In genomic region chr4:46566931-46567671, GRCm38 (mm10) we compare ENCODE assay signal across 26 mouse cellular contexts. TPM values are rescaled to one million over a fixed set of nuclear protein-coding genes. Genes with fewer than 3 reads are reported as not detected.
DNase-seq lines count a peak whose midpoint lies in the region; ATAC-seq and TF ChIP-seq lines count a peak whose summit lies in the region.
"Had no signal": no experiment of that assay in that cellular context is flagged by ENCODE, and none has a peak within 500 bp of the region (broad histone marks: within the 10 kb centered on the region; RNA-seq: fewer than 3 reads in every experiment).

No protein-coding gene starts in this region.

- peak; percentile 52; the same call in 1 of the 2 replicates for TF ChIP-seq EP300 in CH12.LX (IDR thresholded peaks at IDR 0.05; ENCODE audit: low read length)

- H3K36me3 ChIP-seq in forebrain, embryonic 14.5 days (ENCODE audit: control insufficient read depth, insufficient read depth, low read length) = no peaks in the 10 kb centered on the region
- H3K36me3 ChIP-seq in forebrain, postnatal 0 days (ENCODE audit: insufficient read depth) = no peaks in the 10 kb centered on the region
- H3K36me3 ChIP-seq in CH12.LX (replicated peaks in 1 of 2; ENCODE audit: control insufficient read depth in 1 of 2, insufficient read depth in 1 of 2, low read length in 1 of 2) = peaks cover 24 to 25% of the 10 kb centered on the region in 2 experiments
- no peaks in the 10 kb centered on the region for H3K36me3 ChIP-seq in liver, embryonic 12.5 days
- H3K36me3 ChIP-seq: embryonic facial prominence, embryonic 13.5 days; forebrain, embryonic 12.5 days; heart, embryonic 13.5 days; hindbrain, embryonic 13.5 days; midbrain, embryonic 13.5 days; stomach, embryonic 15.5 days had no signal

- no peak for TF ChIP-seq RAD21 in CH12.LX (IDR thresholded peaks at IDR 0.05; ENCODE audit: low read depth, low read length)

- TF ChIP-seq CTCF in forebrain, postnatal 0 days (IDR thresholded peaks at IDR 0.05; ENCODE audit: low read depth) = no peak
- TF ChIP-seq CTCF in CH12.LX (conservative IDR thresholded peaks at IDR 0.05 in 1 of 2, IDR thresholded peaks at IDR 0.05 in 1 of 2; ENCODE audit: low read depth in 2 of 2, low read length in 2 of 2) = no peak

- no peak overlapping the region for H3K4me2 ChIP-seq in forebrain, embryonic 14.5 days (ENCODE audit: low read length)
- H3K4me2 ChIP-seq in forebrain, postnatal 0 days (ENCODE audit: low read depth) = no peak overlapping the region
- peak overlapping the region; percentile 57; the same call in 1 of the 2 replicates for H3K4me2 ChIP-seq in CH12.LX (ENCODE audit: insufficient read depth, low read depth, poor library complexity, severe bottlenecking)
- H3K4me2 ChIP-seq in liver, embryonic 12.5 days = no peak overlapping the region
- H3K4me2 ChIP-seq: embryonic facial prominence, embryonic 13.5 days; forebrain, embryonic 12.5 days; heart, embryonic 13.5 days; hindbrain, embryonic 13.5 days; midbrain, embryonic 13.5 days; stomach, embryonic 15.5 days had no signal

- TF ChIP-seq POLR2A in CH12.LX (IDR thresholded peaks at IDR 0.05; ENCODE audit: low read depth, low read length) = 0 out of 2 replicates have a peak, but pooled peaks have one; percentile 4

- no peak overlapping the region for H3K27ac ChIP-seq in forebrain, embryonic 14.5 days (ENCODE audit: low read depth, low read length)
- H3K27ac ChIP-seq in forebrain, postnatal 0 days (ENCODE audit: low read depth, low read length) = no peak overlapping the region
- H3K27ac ChIP-seq in CH12.LX (ENCODE audit: insufficient read depth, low read depth) = peak overlapping the region; percentile 88
- no peak overlapping the region for H3K27ac ChIP-seq in liver, embryonic 12.5 days
- H3K27ac ChIP-seq: embryonic facial prominence, embryonic 13.5 days; forebrain, embryonic 12.5 days; heart, embryonic 13.5 days; hindbrain, embryonic 13.5 days; kidney, postnatal 0 days; midbrain, embryonic 13.5 days; stomach, embryonic 15.5 days had no signal

- no peak overlapping the region for H3K4me3 ChIP-seq in forebrain, embryonic 14.5 days (ENCODE audit: low read depth, low read length)
- no peak overlapping the region for H3K4me3 ChIP-seq in forebrain, postnatal 0 days (ENCODE audit: low read depth, low read length)
- H3K4me3 ChIP-seq in CH12.LX (replicated peaks in 1 of 3; ENCODE audit: low read depth in 2 of 3, low read length in 2 of 3, poor library complexity in 1 of 3) = no peak overlapping the region
- H3K4me3 ChIP-seq in liver, embryonic 12.5 days = no peak overlapping the region
- H3K4me3 ChIP-seq: embryonic facial prominence, embryonic 13.5 days; erythroblast, embryonic 14.5 days; forebrain, embryonic 12.5 days; heart, embryonic 13.5 days; hindbrain, embryonic 13.5 days; midbrain, embryonic 13.5 days; stomach, embryonic 15.5 days had no signal

- DNase-seq in forebrain, embryonic 14.5 days (ENCODE audit: low spot score) = peak; percentile 44
- DNase-seq in forebrain, postnatal 0 days = no peak
- peak; percentile 72 for DNase-seq in CD4-positive, CD25-positive, alpha-beta regulatory T cell, adult 2 months (ENCODE audit: low read depth, low spot score)
- no peak for DNase-seq in CH12.LX (ENCODE audit: extremely low read depth)
- DNase-seq in induced T-regulatory cell, adult 2 months (ENCODE audit: low read depth) = peak; percentile 78
- DNase-seq in adrenal gland, adult (ENCODE audit: inconsistent age in 2 of 2, low spot score in 1 of 2) = no peak
- no peak for DNase-seq in layer of hippocampus, adult 11-12 months (ENCODE audit: low spot score)
- DNase-seq: adrenal gland, adult 2 months; B cell, adult 2 months; embryo, embryonic 11 days; gastrocnemius, postnatal 10 days; heart, postnatal 14 days; kidney, adult 2 months; left cerebral cortex, postnatal 4 days; liver; thymus, adult 2 months had no signal

- no peaks in the 10 kb centered on the region for H3K27me3 ChIP-seq in forebrain, embryonic 14.5 days (replicated peaks; ENCODE audit: control insufficient read depth, insufficient read depth, low read length)
- no peaks in the 10 kb centered on the region for H3K27me3 ChIP-seq in forebrain, postnatal 0 days (ENCODE audit: insufficient read depth, low read length)
- H3K27me3 ChIP-seq in CH12.LX (replicated peaks) = no peaks in the 10 kb centered on the region
- no peaks in the 10 kb centered on the region for H3K27me3 ChIP-seq in liver, embryonic 12.5 days (replicated peaks)
- H3K27me3 ChIP-seq: embryonic facial prominence, embryonic 13.5 days; forebrain, embryonic 12.5 days; heart, embryonic 13.5 days; hindbrain, embryonic 13.5 days; midbrain, embryonic 13.5 days; stomach, embryonic 15.5 days had no signal

- in situ Hi-C loops in CH12.LX (cut with MboI; ENCODE audit: low pct_ligation_motif_present, low pct_unique_long_range_greater_than_20kb, low sequenced_read_pairs) = no loop called here

- 51% methylated on average over 8 of the region's 8 CpGs for WGBS in forebrain, embryonic 14.5 days
- 53% methylated on average over 8 of the region's 8 CpGs for WGBS in forebrain, postnatal 0 days
- 53% methylated on average over 8 of the region's 8 CpGs for WGBS in liver, embryonic 12.5 days (ENCODE audit: insufficient replicate concordance)

- H3K9me3 ChIP-seq in forebrain, embryonic 14.5 days (replicated peaks; ENCODE audit: control insufficient read depth, low read length) = no peaks in the 10 kb centered on the region
- H3K9me3 ChIP-seq in forebrain, postnatal 0 days (ENCODE audit: low read length) = no peaks in the 10 kb centered on the region
- H3K9me3 ChIP-seq in CH12.LX (replicated peaks; ENCODE audit: low read length) = peaks cover 5% of the 10 kb centered on the region
- no peaks in the 10 kb centered on the region for H3K9me3 ChIP-seq in liver, embryonic 12.5 days (replicated peaks)
- H3K9me3 ChIP-seq: embryonic facial prominence, embryonic 13.5 days; heart, embryonic 13.5 days; hindbrain, embryonic 13.5 days; midbrain, embryonic 13.5 days; stomach, embryonic 15.5 days had no signal

- 0 out of 2 replicates have a peak, but pooled peaks have one; percentile 32 for ATAC-seq in forebrain, embryonic 14.5 days
- no peak for ATAC-seq in forebrain, postnatal 0 days
- ATAC-seq in liver, embryonic 12.5 days = no peak
- ATAC-seq: lung, postnatal 0 days; midbrain, embryonic 13.5 days had no signal

- no peaks in the 10 kb centered on the region for H3K4me1 ChIP-seq in forebrain, embryonic 14.5 days (ENCODE audit: control insufficient read depth, insufficient read depth, low read length)
- no peaks in the 10 kb centered on the region for H3K4me1 ChIP-seq in forebrain, postnatal 0 days (ENCODE audit: insufficient read depth)
- peaks cover 58 to 79% of the 10 kb centered on the region in 2 experiments for H3K4me1 ChIP-seq in CH12.LX (ENCODE audit: control insufficient read depth in 1 of 2, insufficient read depth in 2 of 2)
- peaks cover 17% of the 10 kb centered on the region for H3K4me1 ChIP-seq in liver, embryonic 12.5 days
- H3K4me1 ChIP-seq: heart, embryonic 13.5 days had no signal

- dilution Hi-C loops in CH12.LX (cut with MboI; ENCODE audit: extremely low pct_ligation_motif_present, extremely low pct_unique_long_range_greater_than_20kb, low sequenced_read_pairs) = no loop called here

- no peak overlapping the region for H3K9ac ChIP-seq in forebrain, embryonic 14.5 days (ENCODE audit: low read length)
- no peak overlapping the region for H3K9ac ChIP-seq in forebrain, postnatal 0 days
- H3K9ac ChIP-seq in CH12.LX (ENCODE audit: insufficient read depth, low read depth) = peak overlapping the region; percentile 51
- H3K9ac ChIP-seq in liver, embryonic 12.5 days = no peak overlapping the region
- H3K9ac ChIP-seq: embryonic facial prominence, embryonic 13.5 days; forebrain, embryonic 12.5 days; heart, embryonic 13.5 days; hindbrain, embryonic 13.5 days; midbrain, embryonic 13.5 days; stomach, embryonic 15.5 days had no signal

- peaks cover 62% of the 10 kb centered on the region for H3K79me2 ChIP-seq in CH12.LX (replicated peaks; ENCODE audit: control insufficient read depth, extremely low read depth, insufficient read depth, poor library complexity, severe bottlenecking)

TF ChIP-seq in CH12.LX, 34 proteins besides CTCF, POLR2A, EP300 and RAD21:
- TF ChIP-seq JUN (IDR thresholded peaks at IDR 0.05; ENCODE audit: insufficient read depth, low read depth, low read length) (no peak), ELF1 (IDR thresholded peaks at IDR 0.05; ENCODE audit: low read depth, low read length) (peak; percentile 57; the same call in 1 of the 2 replicates), HCFC1 (IDR thresholded peaks at IDR 0.05; ENCODE audit: low read depth, low read length) (no peak), MAZ (IDR thresholded peaks at IDR 0.05; ENCODE audit: low read depth, low read length) (0 out of 2 replicates have a peak, but pooled peaks have one; percentile 36), CHD1 (IDR thresholded peaks at IDR 0.05; ENCODE audit: low read depth, low read length) (peak; percentile 58; the same call in 1 of the 2 replicates), ZMIZ1 (IDR thresholded peaks at IDR 0.05; ENCODE audit: low read depth, low read length) (no peak), ZNF384 (IDR thresholded peaks at IDR 0.05; ENCODE audit: low read depth, low read length) (peak; percentile 76), MAX (IDR thresholded peaks at IDR 0.05; ENCODE audit: low read length) (no peak), BHLHE40 (IDR thresholded peaks at IDR 0.05; ENCODE audit: low read depth, low read length) (0 out of 2 replicates have a peak, but pooled peaks have one; percentile 28), MYC (IDR thresholded peaks at IDR 0.05; ENCODE audit: low read depth, low read length) (no peak), TBP (conservative IDR thresholded peaks at IDR 0.05; ENCODE audit: low read depth, low read length) (no peak), KAT2A (IDR thresholded peaks at IDR 0.05; ENCODE audit: insufficient replicate concordance, low read length) (no peak)

RNA-seq across cellular contexts. Expression of gene Trim14, which starts 31.2 kb away (rescaled TPM):
- 1.0 and 1.6 TPM in 2 replicates for polyA plus RNA-seq in forebrain, embryonic 14.5 days (2014; fragmentation: Nextera tagmentation; extraction: Ambion mirVana)
- 1.4 and 1.8 TPM in 2 replicates for total RNA-seq in forebrain, postnatal 0 days (2014; rRNA removed)
- polyA plus RNA-seq in forebrain, postnatal 0 days (2015; fragmentation: Nextera tagmentation; extraction: Ambion mirVana) = 0.73 and 0.82 TPM in 2 replicates
- total RNA-seq in CH12.LX (2012; rRNA removed) (24.4 and 26.5 TPM in 2 replicates), CH12.LX (2014; rRNA removed) (11.6 and 13.8 TPM in 2 replicates)
- 26.0 and 35.4 TPM in 2 replicates for polyA plus RNA-seq in CH12.LX (2012; ENCODE audit: insufficient read length, low read depth)
- polyA plus RNA-seq in liver, embryonic 12.5 days (2016; fragmentation: Nextera tagmentation; extraction: Ambion mirVana) = 8.5 and 8.9 TPM in 2 replicates

RNA-seq across cellular contexts. Expression of gene Coro2a, which starts 34.9 kb away (rescaled TPM):
- 2.2 and 2.9 TPM in 2 replicates for polyA plus RNA-seq in forebrain, embryonic 14.5 days (2014; fragmentation: Nextera tagmentation; extraction: Ambion mirVana)
- total RNA-seq in forebrain, postnatal 0 days (2014; rRNA removed) = 17.8 and 20.6 TPM in 2 replicates
- 4.1 and 7.5 TPM in 2 replicates for polyA plus RNA-seq in forebrain, postnatal 0 days (2015; fragmentation: Nextera tagmentation; extraction: Ambion mirVana)
- total RNA-seq in CH12.LX (2012; rRNA removed) (71.4 and 129 TPM in 2 replicates), CH12.LX (2014; rRNA removed) (23.3 and 24.6 TPM in 2 replicates)
- 152 and 223 TPM in 2 replicates for polyA plus RNA-seq in CH12.LX (2012; ENCODE audit: insufficient read length, low read depth)
- polyA plus RNA-seq in liver, embryonic 12.5 days (2016; fragmentation: Nextera tagmentation; extraction: Ambion mirVana) = 4.9 and 5.2 TPM in 2 replicates

Comparison
In these comparisons a context has a peak if more than half of its experiments do, and no peak if none do; other contexts are left out.
1. DNase-seq: peak in forebrain, embryonic 14.5 days (single experiment), CD4-positive, CD25-positive, alpha-beta regulatory T cell, adult 2 months (single experiment) and induced T-regulatory cell, adult 2 months (single experiment); none in forebrain, postnatal 0 days (single experiment), CH12.LX (single experiment), adrenal gland, adult (0 of 2) and layer of hippocampus, adult 11-12 months (single experiment).
2. RNA of gene Coro2a, which starts 34.9 kb away (polyA plus RNA-seq): 152 to 223 TPM in CH12.LX; 4.1 to 7.5 TPM in forebrain, postnatal 0 days, 4.9 to 5.2 TPM in liver, embryonic 12.5 days and 2.2 to 2.9 TPM in forebrain, embryonic 14.5 days; every median in the first group is over 10 times any median in the second.